Mouse (Mus musculus): Measurements from ENCODE around the gene D6Ertd527e. TPM values are rescaled to one million over a fixed set of nuclear protein-coding genes. Genes with fewer than 3 reads are reported as not detected.

Gene D6Ertd527e
- polyA plus RNA-seq, 1 experiment: 1.4 TPM

- H3K27me3 ChIP-seq (ENCODE audit: control insufficient read depth, insufficient read depth, low read length): no peaks in the 10 kb centered on the region
- H3K4me1 ChIP-seq (replicated peaks; ENCODE audit: control insufficient read depth, insufficient read depth, low read length): peaks cover 20% of the 10 kb centered on the region
- no peak overlapping the region for H3K4me3 ChIP-seq (ENCODE audit: control insufficient read depth, insufficient read depth, low read length)
- no peaks in the 10 kb centered on the region for H3K36me3 ChIP-seq (ENCODE audit: control insufficient read depth, insufficient read depth, low read length)
- TF ChIP-seq CTCF (IDR thresholded peaks at IDR 0.05; ENCODE audit: borderline replicate concordance, control insufficient read depth, extremely low read depth, insufficient read depth, low read length, poor library complexity) (no peak), POLR2A (IDR thresholded peaks at IDR 0.05; ENCODE audit: control insufficient read depth, extremely low read depth, insufficient read depth, low read length, poor library complexity) (no peak)
- no peak for DNase-seq
- 62% methylated on average over 3 of the region's 3 CpGs for WGBS
- no peak overlapping the region for H3K27ac ChIP-seq (ENCODE audit: control insufficient read depth, insufficient read depth, low read length)
Observed at GRCm38 (mm10) chr6:87099261-87099660, 5.3 kb upstream of the D6Ertd527e start.

- H3K27ac ChIP-seq (ENCODE audit: control insufficient read depth, insufficient read depth, low read length): no peak overlapping the region
- peaks cover 20% of the 10 kb centered on the region for H3K4me1 ChIP-seq (replicated peaks; ENCODE audit: control insufficient read depth, insufficient read depth, low read length)
- TF ChIP-seq POLR2A (IDR thresholded peaks at IDR 0.05; ENCODE audit: control insufficient read depth, extremely low read depth, insufficient read depth, low read length, poor library complexity) (no peak), CTCF (IDR thresholded peaks at IDR 0.05; ENCODE audit: borderline replicate concordance, control insufficient read depth, extremely low read depth, insufficient read depth, low read length, poor library complexity) (no peak)
- DNase-seq: no peak
- WGBS: 86% methylated on average over 7 of the region's 7 CpGs
- no peak overlapping the region for H3K4me3 ChIP-seq (ENCODE audit: control insufficient read depth, insufficient read depth, low read length)
- H3K36me3 ChIP-seq (ENCODE audit: control insufficient read depth, insufficient read depth, low read length): no peaks in the 10 kb centered on the region
- H3K27me3 ChIP-seq (ENCODE audit: control insufficient read depth, insufficient read depth, low read length): no peaks in the 10 kb centered on the region
Observed at GRCm38 (mm10) chr6:87099671-87100296, 4.8 kb upstream of the D6Ertd527e start.

DNA sequence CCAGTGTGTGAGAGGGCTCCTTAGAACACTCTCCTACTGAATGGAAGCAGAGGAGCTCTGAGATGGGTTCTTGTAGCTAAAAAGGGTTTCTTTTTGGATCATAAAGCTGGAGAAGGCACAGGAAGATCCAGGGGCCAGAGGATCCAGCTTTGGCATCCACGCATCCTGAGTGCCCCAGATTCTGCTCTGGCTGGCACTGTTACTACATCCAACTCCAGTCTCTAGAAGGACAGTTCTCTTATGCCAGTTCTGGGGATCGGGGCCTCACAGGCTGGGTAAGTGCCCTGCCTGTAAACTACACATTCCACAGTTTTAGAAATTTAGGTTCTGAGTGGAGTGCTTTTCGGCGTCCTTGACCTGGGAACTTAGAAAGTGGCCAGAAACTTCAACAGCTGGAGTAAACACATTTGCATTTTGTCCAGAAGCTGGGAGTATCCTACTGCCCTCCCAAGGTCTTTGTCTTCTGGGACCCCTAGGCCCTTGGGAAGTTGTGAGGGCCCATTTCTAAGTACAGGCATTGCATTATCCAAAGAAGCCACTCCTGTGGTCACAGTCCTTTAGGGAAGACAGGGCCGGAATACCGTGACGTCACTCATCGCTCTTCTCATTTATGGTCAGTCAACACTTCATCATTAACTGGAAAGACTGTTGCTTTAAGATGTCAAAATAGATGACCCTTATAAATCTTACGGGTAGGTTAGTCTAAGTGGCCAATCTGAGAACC, 4.1 kb upstream of the D6Ertd527e start:
- whole genome bisulfite sequencing: 97% methylated on average over 9 of the region's 9 CpGs
- Histone ChIP-seq H3K27ac (ENCODE audit: control insufficient read depth, insufficient read depth, low read length) (no peak overlapping the region), H3K4me3 (ENCODE audit: control insufficient read depth, insufficient read depth, low read length) (no peak overlapping the region), H3K36me3 (ENCODE audit: control insufficient read depth, insufficient read depth, low read length) (no peaks in the 10 kb centered on the region), H3K27me3 (ENCODE audit: control insufficient read depth, insufficient read depth, low read length) (no peaks in the 10 kb centered on the region), H3K4me1 (replicated peaks; ENCODE audit: control insufficient read depth, insufficient read depth, low read length) (peaks cover 20% of the 10 kb centered on the region)
- DNase-seq: no peak
- no peak for TF ChIP-seq POLR2A (IDR thresholded peaks at IDR 0.05; ENCODE audit: control insufficient read depth, extremely low read depth, insufficient read depth, low read length, poor library complexity)
- no peak for TF ChIP-seq CTCF (IDR thresholded peaks at IDR 0.05; ENCODE audit: borderline replicate concordance, control insufficient read depth, extremely low read depth, insufficient read depth, low read length, poor library complexity)

GRCm38 (mm10) chr6:87101281-87101954, 3.1 kb upstream of the D6Ertd527e start:
- Histone ChIP-seq H3K4me3 (ENCODE audit: control insufficient read depth, insufficient read depth, low read length) (no peak overlapping the region), H3K27ac (ENCODE audit: control insufficient read depth, insufficient read depth, low read length) (no peak overlapping the region), H3K4me1 (replicated peaks; ENCODE audit: control insufficient read depth, insufficient read depth, low read length) (peaks cover 20% of the 10 kb centered on the region), H3K36me3 (ENCODE audit: control insufficient read depth, insufficient read depth, low read length) (no peaks in the 10 kb centered on the region), H3K27me3 (ENCODE audit: control insufficient read depth, insufficient read depth, low read length) (no peaks in the 10 kb centered on the region)
- DNase-seq: peak; percentile 89
- 10% methylated on average over 12 of the region's 12 CpGs for WGBS
- TF ChIP-seq CTCF (IDR thresholded peaks at IDR 0.05; ENCODE audit: borderline replicate concordance, control insufficient read depth, extremely low read depth, insufficient read depth, low read length, poor library complexity): peak; percentile 77; the same call in 1 of the 2 replicates
- no peak for TF ChIP-seq POLR2A (IDR thresholded peaks at IDR 0.05; ENCODE audit: control insufficient read depth, extremely low read depth, insufficient read depth, low read length, poor library complexity)

DNA sequence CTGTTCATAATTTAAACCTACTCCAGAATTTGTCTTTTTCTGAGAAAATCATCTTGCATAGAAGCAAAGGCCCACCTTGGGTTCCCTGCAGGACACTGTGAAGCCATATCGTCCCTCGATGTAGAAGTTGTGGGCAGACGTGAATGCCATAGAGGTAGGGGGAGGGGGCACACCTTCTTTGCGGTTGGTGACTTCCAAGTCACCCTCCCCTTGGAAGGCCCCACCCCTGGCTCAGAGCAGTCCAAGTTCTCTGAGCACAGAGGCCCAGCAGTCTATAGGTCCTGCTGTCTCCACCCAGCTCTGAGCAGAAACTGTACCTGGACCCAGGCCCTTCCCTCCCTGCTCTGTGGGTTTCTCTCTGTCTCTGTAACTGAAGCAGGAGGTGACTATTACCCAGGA, 2.6 kb upstream of the D6Ertd527e start:
- TF ChIP-seq POLR2A (IDR thresholded peaks at IDR 0.05; ENCODE audit: control insufficient read depth, extremely low read depth, insufficient read depth, low read length, poor library complexity): no peak
- TF ChIP-seq CTCF (IDR thresholded peaks at IDR 0.05; ENCODE audit: borderline replicate concordance, control insufficient read depth, extremely low read depth, insufficient read depth, low read length, poor library complexity): no peak
- peaks cover 20% of the 10 kb centered on the region for H3K4me1 ChIP-seq (replicated peaks; ENCODE audit: control insufficient read depth, insufficient read depth, low read length)
- H3K36me3 ChIP-seq (ENCODE audit: control insufficient read depth, insufficient read depth, low read length): no peaks in the 10 kb centered on the region
- H3K27me3 ChIP-seq (ENCODE audit: control insufficient read depth, insufficient read depth, low read length): no peaks in the 10 kb centered on the region
- no peak for DNase-seq
- WGBS: 15% methylated on average over 4 of the region's 4 CpGs
- H3K4me3 ChIP-seq (ENCODE audit: control insufficient read depth, insufficient read depth, low read length): no peak overlapping the region
- peak overlapping the region; percentile 30; the same call in 1 of the 2 replicates for H3K27ac ChIP-seq (ENCODE audit: control insufficient read depth, insufficient read depth, low read length)

DNA sequence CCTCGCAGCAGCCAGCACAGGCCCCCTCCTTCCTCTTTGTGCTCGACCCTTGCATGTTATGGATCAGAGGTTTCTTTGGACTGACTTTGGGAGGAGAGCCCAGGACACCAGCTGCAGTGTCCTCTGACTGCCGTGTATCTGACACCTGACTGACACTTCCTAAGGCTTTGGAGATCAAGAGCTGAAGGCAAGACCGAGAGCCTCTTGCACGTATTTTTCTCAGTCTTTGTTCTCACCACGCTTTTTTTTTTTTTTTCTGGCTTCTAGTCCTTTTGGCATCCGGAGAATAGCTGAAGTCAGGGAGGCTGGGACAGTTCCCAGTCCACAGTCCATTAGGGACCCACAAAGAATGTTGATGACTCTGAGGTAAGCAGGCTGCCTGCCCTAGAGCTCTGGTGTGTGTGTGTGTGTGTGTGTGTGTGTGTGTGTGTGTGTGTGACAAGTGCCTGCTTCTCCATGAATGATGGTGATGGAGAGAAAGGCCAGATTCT, 2.1 kb upstream of the D6Ertd527e start:
- Histone ChIP-seq H3K27me3 (ENCODE audit: control insufficient read depth, insufficient read depth, low read length) (no peaks in the 10 kb centered on the region), H3K36me3 (ENCODE audit: control insufficient read depth, insufficient read depth, low read length) (no peaks in the 10 kb centered on the region), H3K4me3 (ENCODE audit: control insufficient read depth, insufficient read depth, low read length) (no peak overlapping the region), H3K4me1 (replicated peaks; ENCODE audit: control insufficient read depth, insufficient read depth, low read length) (peaks cover 20% of the 10 kb centered on the region), H3K27ac (ENCODE audit: control insufficient read depth, insufficient read depth, low read length) (peak overlapping the region; percentile 30; the same call in 1 of the 2 replicates)
- no peak for TF ChIP-seq CTCF (IDR thresholded peaks at IDR 0.05; ENCODE audit: borderline replicate concordance, control insufficient read depth, extremely low read depth, insufficient read depth, low read length, poor library complexity)
- no peak for TF ChIP-seq POLR2A (IDR thresholded peaks at IDR 0.05; ENCODE audit: control insufficient read depth, extremely low read depth, insufficient read depth, low read length, poor library complexity)
- DNase-seq: no peak
- WGBS: 43% methylated on average over 7 of the region's 7 CpGs
